Mouse (Mus musculus) spleen, adult 12 weeks (tissue): ENCODE results near the gene Mettl17.
"Not testable (repeated sequence)": the region's sequence is repeated elsewhere in the genome, so short reads cannot be mapped to it uniquely, and the experiment has no call there.

Experiments used
- DNase-seq: peaks from one replicate; pipeline ENCODE4 v3.0.0; 2022; ENCODE audit warnings: low spot score

Mettl17 gene

DNA sequence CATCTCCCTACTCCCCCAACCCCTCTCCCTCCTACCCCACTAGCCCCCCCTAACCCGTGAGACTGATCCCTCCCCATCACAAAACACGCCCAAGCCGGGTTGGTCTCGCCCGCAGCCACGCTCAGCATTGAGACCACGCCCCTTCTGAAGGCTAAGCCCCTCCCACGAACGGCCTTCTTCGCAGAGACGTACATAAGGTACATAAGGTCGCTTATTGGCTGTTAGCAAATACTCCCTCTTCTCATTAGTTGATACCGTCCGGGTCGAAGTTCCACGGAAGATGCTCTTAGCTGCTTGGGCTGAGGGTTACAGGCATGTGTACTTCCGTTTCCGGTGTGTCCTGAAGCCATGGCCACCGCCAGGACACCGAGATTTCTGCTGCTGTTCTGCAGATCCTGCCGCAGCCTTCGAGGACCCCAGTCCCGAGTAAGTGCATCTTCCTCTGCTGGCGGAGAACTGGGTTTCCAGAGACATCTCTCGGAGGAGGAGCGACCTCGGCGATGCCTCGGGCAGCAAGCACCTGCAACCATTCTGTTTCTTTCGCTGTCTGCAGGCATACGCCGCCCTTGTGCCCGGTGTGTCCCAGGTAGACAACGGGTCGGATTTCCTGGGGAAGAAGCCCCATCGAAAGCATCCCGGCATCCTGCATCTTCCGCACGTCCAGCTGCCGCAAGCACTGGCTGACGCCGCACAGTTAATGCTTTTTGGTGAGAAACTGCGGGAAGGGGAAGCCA lies at the start of gene Mettl17:
Gene Mettl17 (plus strand): TSS at position 245 of the 734 bp plus-strand sequence.
- peak; percentile 86 for DNase-seq

GRCm38 (mm10) chr14:51838480-51838879 lies 46.2 kb upstream of the Mettl17 start:
- not testable (repeated sequence) for DNase-seq

DNA sequence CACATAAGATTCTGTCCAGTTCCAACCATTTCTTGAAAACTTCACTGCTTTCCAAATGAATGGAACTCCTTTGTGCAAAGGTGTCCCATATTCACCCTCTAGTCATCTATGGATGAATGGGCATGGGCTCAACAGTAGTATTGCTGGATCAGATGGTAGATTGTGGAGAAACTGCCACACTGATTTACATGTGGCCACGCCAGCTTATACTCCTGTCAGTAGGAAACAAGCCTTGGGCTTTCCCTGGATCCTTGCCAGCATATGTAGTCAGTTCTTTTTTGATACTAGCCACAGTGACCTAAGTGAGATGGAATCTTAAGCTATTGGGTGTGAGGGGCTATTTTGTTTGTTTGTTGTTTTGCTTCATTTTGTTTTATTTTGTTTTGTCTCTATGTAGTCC lies 42.4 kb upstream of the Mettl17 start:
- DNase-seq: no peak

- DNase-seq: no peak
Observed at GRCm38 (mm10) chr14:51842781-51843180, 41.9 kb upstream of the Mettl17 start.

GRCm38 (mm10) chr14:51843882-51844281 lies 40.8 kb upstream of the Mettl17 start:
- no peak for DNase-seq

- no peak for DNase-seq
Observed at GRCm38 (mm10) chr14:51846566-51846965, 38.1 kb upstream of the Mettl17 start.

DNA sequence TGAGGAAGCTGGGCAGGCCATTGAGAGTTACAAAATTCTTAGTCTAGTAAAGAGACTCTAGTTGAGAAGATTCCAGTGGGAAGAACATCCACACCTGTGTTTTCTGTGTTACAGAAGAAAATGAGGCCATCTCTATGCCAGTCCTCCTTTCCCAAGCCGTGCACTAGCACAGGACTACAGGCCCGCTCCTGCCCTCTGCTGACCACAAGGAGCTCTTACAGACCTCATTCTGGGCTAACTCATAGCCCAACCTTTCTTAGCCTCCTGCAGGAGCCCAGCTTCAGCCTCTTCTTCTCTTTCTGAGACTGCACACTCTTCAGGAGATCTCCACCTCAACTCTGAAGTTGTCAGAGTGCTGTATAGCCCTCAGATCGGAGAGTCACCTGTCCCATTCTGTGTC lies 33.6 kb upstream of the Mettl17 start:
- DNase-seq: not testable (repeated sequence)

DNA sequence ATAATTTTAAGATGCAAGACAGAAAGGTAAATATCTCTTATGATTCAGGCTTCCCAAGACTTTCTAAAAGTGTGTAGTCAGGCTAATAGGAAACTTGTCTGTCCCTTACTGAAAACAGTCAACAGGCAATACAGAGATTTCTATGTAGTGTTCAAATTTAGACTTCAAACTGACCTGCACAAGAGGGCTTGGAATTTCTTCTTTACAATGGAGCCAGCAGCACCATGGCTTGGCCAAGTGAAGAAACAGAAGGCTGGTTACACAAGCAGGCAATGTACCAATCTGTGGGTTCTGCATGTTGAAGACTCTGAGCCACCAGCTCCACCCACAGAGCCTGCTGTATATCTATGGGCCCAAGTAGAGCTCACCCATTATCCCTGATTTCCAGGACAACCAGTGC lies 31.2 kb upstream of the Mettl17 start, which contains the start of gene Ear6:
Gene Ear6 (plus strand): TSS at position 301 of the 400 bp plus-strand sequence.
- DNase-seq: no peak

DNA sequence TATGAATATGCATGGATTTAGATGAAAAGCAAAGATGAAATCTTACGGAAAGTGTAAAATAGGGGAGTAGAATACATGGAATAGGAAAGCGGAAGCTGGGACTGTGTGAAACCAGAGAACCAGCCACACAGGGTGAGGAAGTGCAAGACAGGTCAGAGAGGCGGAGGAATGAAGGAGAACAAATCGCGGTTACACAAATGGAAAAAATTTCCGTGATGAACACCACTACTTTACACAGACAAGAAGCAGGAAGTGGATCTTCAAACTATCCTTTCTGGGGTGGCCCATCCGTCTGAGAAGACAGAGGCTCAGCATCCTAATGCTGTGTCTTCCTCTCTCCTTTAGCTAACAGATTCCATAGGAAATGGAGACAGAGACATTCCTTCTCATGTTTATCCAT lies 29.4 kb upstream of the Mettl17 start:
- not testable (repeated sequence) for DNase-seq

DNA sequence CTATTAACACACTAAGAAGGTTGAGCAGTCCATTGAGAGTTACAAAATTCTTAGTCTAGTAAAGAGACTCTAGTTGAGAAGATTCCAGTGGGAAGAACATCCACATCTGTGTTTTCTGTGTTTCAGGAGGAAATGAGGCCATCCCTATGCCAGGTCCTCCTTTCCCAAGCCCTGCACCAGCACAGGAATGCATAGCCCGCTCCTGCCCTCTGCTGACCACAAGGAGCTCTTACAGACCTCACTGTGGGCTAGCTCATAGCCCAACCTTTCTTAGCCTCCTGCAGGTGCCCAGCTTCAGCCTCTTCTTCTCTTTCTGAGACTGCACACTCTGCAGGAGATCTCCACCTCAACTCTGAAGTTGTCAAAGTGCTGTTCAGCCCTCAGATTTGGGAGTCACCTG lies 21.0 kb upstream of the Mettl17 start:
- not testable (repeated sequence) for DNase-seq

DNA sequence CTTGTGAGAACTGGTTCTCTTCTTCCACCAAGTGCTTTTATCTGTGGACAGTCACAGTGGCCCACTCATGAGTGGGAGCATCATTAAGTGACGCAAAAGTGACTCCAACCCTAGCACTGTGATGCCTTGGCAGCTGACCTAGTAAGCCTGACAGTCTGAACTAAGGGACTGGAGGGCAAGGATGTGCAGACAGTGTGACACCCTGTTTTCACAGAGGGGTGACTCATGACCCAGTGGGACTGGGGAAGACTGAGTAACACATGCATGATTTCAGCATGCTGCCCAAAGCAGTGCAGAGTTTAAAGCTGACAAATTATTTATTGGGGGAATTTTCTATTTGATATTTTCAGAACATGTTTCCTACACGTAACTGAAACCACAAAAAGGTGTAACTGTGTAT lies 13.9 kb upstream of the Mettl17 start:
- DNase-seq: no peak

- no peak for DNase-seq
Observed at GRCm38 (mm10) chr14:51871741-51872140, 12.9 kb upstream of the Mettl17 start.

GRCm38 (mm10) chr14:51877517-51877916 lies 7.1 kb upstream of the Mettl17 start:
- no peak for DNase-seq

DNA sequence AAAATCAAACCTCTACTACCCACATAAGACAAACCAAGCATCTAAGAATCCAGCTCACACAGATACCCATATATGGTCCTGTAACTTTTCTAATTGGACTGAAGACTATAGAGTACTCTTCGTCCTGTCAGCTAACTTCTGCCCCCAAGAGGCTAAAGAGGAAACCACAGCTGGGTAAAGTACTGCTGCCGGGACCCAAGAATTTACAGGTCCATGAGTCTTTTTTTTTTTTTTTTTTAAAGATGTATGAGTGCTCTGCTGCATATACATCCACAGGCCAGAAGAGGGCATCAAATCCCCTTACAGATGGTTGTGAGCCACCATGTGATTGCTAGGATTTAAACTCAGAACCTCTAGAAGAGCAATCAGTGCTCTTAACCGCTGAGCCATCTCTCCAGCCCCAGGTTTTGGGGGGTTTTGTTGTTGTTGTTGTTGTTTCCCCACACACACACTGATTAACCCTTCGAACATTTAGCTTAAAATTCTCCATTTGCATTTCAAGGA lies 1.1 kb upstream of the Mettl17 start:
- DNase-seq: peak; percentile 44

DNA sequence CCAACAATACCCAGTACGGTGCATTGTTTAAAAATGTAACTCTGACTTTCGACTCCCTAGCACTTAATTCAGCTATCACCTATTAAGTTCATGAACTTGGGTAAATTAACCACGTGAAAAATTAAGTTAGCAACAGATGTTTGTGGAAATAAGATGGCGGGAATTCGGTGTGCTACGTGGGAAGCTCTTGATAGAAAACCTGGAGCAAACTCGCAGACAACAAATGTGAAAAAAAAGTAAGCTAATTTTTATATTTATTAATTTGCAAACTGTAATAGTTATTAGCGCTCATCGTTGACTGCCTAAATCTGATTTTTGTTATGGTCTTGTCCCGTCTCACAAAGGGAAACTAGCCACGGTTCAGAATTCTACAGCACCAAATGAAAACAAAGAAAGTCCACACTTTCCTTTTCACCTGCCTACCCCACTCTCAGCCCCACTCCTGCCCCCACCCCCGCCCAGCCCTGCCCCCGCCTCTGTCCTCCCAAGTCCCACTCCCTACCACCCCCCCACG lies 554 bp upstream of the Mettl17 start:
- no peak for DNase-seq

DNA sequence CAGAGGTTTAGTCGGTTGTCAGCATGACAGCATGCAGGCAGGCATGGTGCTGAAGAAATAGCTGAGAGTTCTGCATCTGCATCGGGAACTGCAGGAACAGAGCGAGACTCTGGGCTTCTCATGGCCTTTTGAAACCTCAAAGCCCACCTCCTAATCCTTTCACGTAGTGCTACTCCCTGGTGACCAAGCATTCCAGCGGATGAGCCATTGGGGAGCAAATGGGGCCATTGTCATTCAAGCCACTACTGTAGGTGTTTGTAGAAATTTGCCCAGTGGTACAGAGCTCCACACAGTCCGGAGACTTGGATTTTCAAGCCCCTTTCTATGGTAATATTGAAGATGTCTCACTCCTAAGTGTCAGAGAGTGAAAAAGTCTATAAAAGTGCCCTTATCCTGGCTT lies 1.4 kb downstream of the Mettl17 start:
- no peak for DNase-seq

GRCm38 (mm10) chr14:51889833-51890232 lies 5.2 kb downstream of the Mettl17 start:
- no peak for DNase-seq

DNA sequence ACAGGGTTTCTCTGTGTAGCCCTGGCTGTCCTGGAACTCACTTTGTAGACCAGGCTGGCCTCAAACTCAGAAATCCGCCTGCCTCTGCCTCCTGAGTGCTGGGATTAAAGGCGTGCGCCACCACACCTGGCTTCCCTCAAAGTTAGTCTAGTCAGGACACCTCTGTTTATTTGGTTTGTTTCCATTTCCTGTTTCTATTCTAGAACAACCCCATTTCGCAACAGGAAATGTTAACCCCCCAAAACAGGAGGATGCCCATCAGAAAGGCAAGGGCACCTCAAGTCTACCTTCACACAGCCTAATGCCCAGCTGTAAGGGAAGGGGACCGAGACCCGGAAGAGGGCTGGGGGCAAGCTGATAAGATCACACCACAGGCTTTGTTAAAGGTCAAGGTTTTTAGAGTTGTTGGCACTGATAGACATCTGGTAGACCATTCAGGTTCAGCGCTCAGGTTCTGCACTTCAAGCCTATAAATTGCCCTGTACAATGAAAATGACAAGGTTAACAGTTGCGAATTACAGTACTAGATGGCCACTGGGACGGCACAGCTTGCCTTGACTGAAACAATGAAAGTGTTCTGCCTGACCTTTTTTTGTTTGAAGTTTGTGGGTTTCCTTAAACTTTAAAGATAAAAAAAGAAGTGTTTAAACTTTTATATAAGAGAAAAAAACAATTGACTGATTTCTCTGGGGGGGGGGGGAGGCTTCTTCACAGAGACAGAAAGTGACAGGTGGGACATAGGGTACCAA lies 7.7 kb downstream of the Mettl17 start, which contains the start of gene Slc39a2:
Gene Slc39a2 (plus strand): TSS at position 699 of the 749 bp plus-strand sequence.
- DNase-seq: no peak

DNA sequence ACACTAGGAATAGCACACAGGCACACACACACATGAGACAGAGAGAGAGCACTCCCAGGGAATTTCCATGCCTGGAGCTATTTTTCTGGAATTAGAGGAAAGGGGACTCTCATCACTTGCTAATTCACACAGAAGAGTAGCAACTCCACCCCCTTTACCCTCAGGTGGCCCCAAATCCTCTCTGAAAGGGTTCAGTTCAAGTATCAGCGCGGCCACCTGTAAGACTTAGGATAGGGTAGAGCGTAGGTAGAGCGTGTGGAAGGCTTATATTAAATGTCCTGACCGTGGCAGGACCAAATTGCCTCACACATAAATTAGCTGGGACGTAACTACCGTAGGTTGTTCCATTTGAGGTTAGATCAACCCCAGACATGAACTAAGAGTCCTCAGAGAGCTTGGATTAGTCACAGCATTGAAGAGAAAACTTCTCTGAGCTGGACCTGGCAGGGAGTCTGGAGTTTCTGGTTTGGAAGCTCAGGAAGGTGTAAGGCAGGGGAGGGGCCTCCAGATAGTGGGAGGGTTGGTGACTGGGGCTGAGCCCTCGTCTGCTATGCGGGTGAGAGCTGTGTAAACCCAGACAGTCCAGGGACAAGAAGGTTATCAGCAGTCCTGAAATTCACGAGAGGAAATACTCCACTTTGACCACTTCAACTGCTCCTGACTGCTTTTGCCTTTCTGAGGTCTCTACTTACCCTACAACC lies 8.6 kb downstream of the Mettl17 start:
- DNase-seq: no peak

- no peak for DNase-seq
Observed at GRCm38 (mm10) chr14:51893809-51894208, 9.2 kb downstream of the Mettl17 start.

GRCm38 (mm10) chr14:51895071-51895470 lies 10.4 kb downstream of the Mettl17 start:
- no peak for DNase-seq

DNA sequence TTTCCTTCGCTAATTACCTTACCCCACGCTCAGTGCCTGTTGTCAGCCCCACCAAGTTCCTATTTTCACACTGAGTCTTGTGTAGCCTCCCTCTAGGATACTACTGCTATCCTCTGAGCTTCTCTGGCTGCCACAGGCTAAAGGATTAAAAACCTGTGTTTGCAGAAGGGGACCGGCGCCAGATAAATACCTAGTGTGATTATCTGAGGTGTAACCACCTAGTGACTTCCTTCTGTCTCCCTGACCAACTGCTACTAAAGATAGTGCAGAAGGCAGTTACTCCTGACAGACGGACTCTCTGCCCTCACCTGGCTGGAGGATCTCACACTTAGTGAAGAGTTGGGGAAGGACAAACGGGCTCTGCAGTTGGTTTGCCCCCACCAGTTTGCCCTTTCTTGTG lies 11.4 kb downstream of the Mettl17 start:
- no peak for DNase-seq
